In the genomic region with DNA sequence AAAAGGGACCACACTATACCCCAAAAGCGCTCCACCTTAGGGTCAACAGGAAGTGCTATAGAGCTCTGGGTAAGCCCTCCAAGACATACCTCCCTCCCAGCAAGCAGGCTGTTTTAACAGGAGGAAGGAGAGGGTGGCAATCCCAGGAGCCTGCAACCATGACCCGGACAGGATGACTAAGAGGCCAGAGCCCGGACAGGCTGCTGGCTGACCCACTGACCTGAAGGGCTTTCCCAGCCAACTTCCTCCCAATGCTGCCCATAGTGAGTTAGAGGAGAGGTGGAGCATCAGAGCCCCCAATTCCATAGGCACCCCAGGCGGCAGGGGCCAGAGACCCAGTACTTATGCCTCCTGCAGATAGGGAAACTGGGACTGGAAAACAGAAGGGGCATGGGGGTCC, we compare ENCODE assay signal across 22 mouse cellular contexts.
DNase-seq lines count a peak whose midpoint lies in the region; ATAC-seq and TF ChIP-seq lines count a peak whose summit lies in the region.
"Had no signal": no experiment of that assay in that cellular context is flagged by ENCODE, and none has a peak within 500 bp of the region (broad histone marks: within the 10 kb centered on the region; RNA-seq: fewer than 3 reads in every experiment).

No protein-coding gene starts in this region.

- H3K4me3 ChIP-seq in heart, embryonic 10.5 days = no peak overlapping the region
- no peak overlapping the region for H3K4me3 ChIP-seq in liver, postnatal 0 days (ENCODE audit: low read depth, low read length)
- no peak overlapping the region for H3K4me3 ChIP-seq in embryonic facial prominence, embryonic 10.5 days
- H3K4me3 ChIP-seq: hindbrain, embryonic 15.5 days; intestine, embryonic 15.5 days; layer of hippocampus, adult 2 months; limb, embryonic 13.5 days; liver, embryonic 13.5 days; midbrain, embryonic 13.5 days had no signal

- DNase-seq in heart, embryonic 10.5 days (ENCODE audit: low spot score) = no peak
- no peak for DNase-seq in heart, postnatal 36 days
- peak; percentile 33 for DNase-seq in liver, postnatal 0 days
- DNase-seq in liver = no peak
- no peak for DNase-seq in embryonic facial prominence, embryonic 10.5 days (ENCODE audit: low spot score)
- no peak for DNase-seq in gastrocnemius, postnatal 25 days
- DNase-seq: cerebellum, adult 2 months; cerebellum, postnatal 25 days; gastrocnemius, postnatal 10 days; heart, adult 18-20 months; heart, postnatal 4 days; liver, embryonic 13.5 days; lung, embryonic 14.5 days; right cerebral cortex, postnatal 14 days had no signal

- WGBS in heart, embryonic 10.5 days = 67% methylated on average over 4 of the region's 4 CpGs
- WGBS in liver, postnatal 0 days (ENCODE audit: insufficient replicate concordance) = 63% methylated on average over 4 of the region's 4 CpGs
- WGBS in embryonic facial prominence, embryonic 10.5 days = 71% methylated on average over 4 of the region's 4 CpGs

- H3K36me3 ChIP-seq in heart, embryonic 10.5 days = no peaks in the 10 kb centered on the region
- no peaks in the 10 kb centered on the region for H3K36me3 ChIP-seq in liver, postnatal 0 days (replicated peaks; ENCODE audit: insufficient read depth, low read length)
- H3K36me3 ChIP-seq in embryonic facial prominence, embryonic 10.5 days (replicated peaks) = no peaks in the 10 kb centered on the region
- H3K36me3 ChIP-seq: hindbrain, embryonic 15.5 days; intestine, embryonic 15.5 days; limb, embryonic 13.5 days; liver, embryonic 13.5 days; midbrain, embryonic 13.5 days had no signal

- no peak for ATAC-seq in liver, postnatal 0 days
- ATAC-seq in megakaryocyte-erythroid progenitor cell, adult 5-6 weeks (replicated peaks; ENCODE audit: low FRiP score, low TSS enrichment, poor library complexity, severe bottlenecking) = no peak
- ATAC-seq: forebrain, embryonic 16.5 days; intestine, embryonic 15.5 days; midbrain, embryonic 13.5 days had no signal

- no peak for TF ChIP-seq EP300 in liver, postnatal 0 days (IDR thresholded peaks at IDR 0.05; ENCODE audit: low read depth)

- no peak for TF ChIP-seq CTCF in liver, postnatal 0 days (IDR thresholded peaks at IDR 0.05; ENCODE audit: low read depth)

- 0 out of 2 replicates have a peak overlapping the region, but pooled peaks have one; percentile 1 for H3K27ac ChIP-seq in heart, embryonic 10.5 days
- no peak overlapping the region for H3K27ac ChIP-seq in liver, postnatal 0 days (ENCODE audit: low read depth)
- H3K27ac ChIP-seq in embryonic facial prominence, embryonic 10.5 days (replicated peaks) = peak overlapping the region; percentile 60
- H3K27ac ChIP-seq: hindbrain, embryonic 15.5 days; intestine, embryonic 15.5 days; layer of hippocampus, adult 2 months; limb, embryonic 13.5 days; liver, embryonic 13.5 days; midbrain, embryonic 13.5 days; stomach, postnatal 0 days had no signal

- H3K9ac ChIP-seq in liver, postnatal 0 days (replicated peaks) = no peak overlapping the region
- H3K9ac ChIP-seq: hindbrain, embryonic 15.5 days; intestine, embryonic 15.5 days; limb, embryonic 13.5 days; liver, embryonic 13.5 days; lung, embryonic 14.5 days; midbrain, embryonic 13.5 days had no signal

- H3K27me3 ChIP-seq in heart, embryonic 10.5 days (ENCODE audit: insufficient read depth, poor library complexity, severe bottlenecking) = no peaks in the 10 kb centered on the region
- no peaks in the 10 kb centered on the region for H3K27me3 ChIP-seq in liver, postnatal 0 days (ENCODE audit: insufficient read depth, low read length)
- H3K27me3 ChIP-seq in embryonic facial prominence, embryonic 10.5 days (replicated peaks; ENCODE audit: low read depth, poor library complexity, severe bottlenecking) = no peaks in the 10 kb centered on the region
- H3K27me3 ChIP-seq: hindbrain, embryonic 15.5 days; intestine, embryonic 15.5 days; limb, embryonic 13.5 days; liver, embryonic 13.5 days; midbrain, embryonic 13.5 days had no signal

- no peak overlapping the region for H3K4me2 ChIP-seq in liver, postnatal 0 days (ENCODE audit: low read depth, low read length)
- H3K4me2 ChIP-seq: hindbrain, embryonic 15.5 days; intestine, embryonic 15.5 days; limb, embryonic 13.5 days; liver, embryonic 13.5 days; lung, embryonic 14.5 days; midbrain, embryonic 13.5 days had no signal

- no peaks in the 10 kb centered on the region for H3K9me3 ChIP-seq in heart, embryonic 10.5 days
- peaks cover 3% of the 10 kb centered on the region; the same call in 1 of the 2 replicates for H3K9me3 ChIP-seq in liver, postnatal 0 days (ENCODE audit: low read length)
- H3K9me3 ChIP-seq in embryonic facial prominence, embryonic 10.5 days = no peaks in the 10 kb centered on the region
- H3K9me3 ChIP-seq: hindbrain, embryonic 15.5 days; intestine, embryonic 15.5 days; limb, embryonic 13.5 days; liver, embryonic 13.5 days; midbrain, embryonic 13.5 days had no signal

- intact Hi-C loops in heart, postnatal 36 days (cut with DNase I) = no loop called here

- peaks cover 15% of the 10 kb centered on the region for H3K4me1 ChIP-seq in heart, embryonic 10.5 days
- H3K4me1 ChIP-seq in liver, postnatal 0 days (ENCODE audit: insufficient read depth) = no peaks in the 10 kb centered on the region
- H3K4me1 ChIP-seq in embryonic facial prominence, embryonic 10.5 days = peaks cover 18% of the 10 kb centered on the region
- H3K4me1 ChIP-seq: hindbrain, embryonic 15.5 days; liver, embryonic 13.5 days; midbrain, embryonic 13.5 days had no signal
